Mouse (Mus musculus) heart, adult 2 months (tissue): ENCODE data around the gene Frmd6.

ENCODE experiments used
- CTCF ChIP-seq: fragments of 200-600 bp; IDR thresholded peaks from 2 replicates; pipeline ENCODE4 v1.8.1; 2022; ENCODE audit warnings: antibody characterized with exemption, mild to moderate bottlenecking, moderate library complexity
- POLR2A ChIP-seq: fragments of 200-500 bp; IDR thresholded peaks from 2 replicates; pipeline ENCODE4 v1.6.1; 2011; ENCODE audit warnings: mild to moderate bottlenecking, low read depth, low read length, control low read depth; ENCODE audit not compliant: insufficient read depth

- TF ChIP-seq POLR2A (no peak), CTCF (no peak)
These were observed 21.8 kb upstream of the Frmd6 start for GRCm38 (mm10) chr12:70803494-70803893.
